Mouse (Mus musculus): ENCODE results near the gene Dlx5.

DNA sequence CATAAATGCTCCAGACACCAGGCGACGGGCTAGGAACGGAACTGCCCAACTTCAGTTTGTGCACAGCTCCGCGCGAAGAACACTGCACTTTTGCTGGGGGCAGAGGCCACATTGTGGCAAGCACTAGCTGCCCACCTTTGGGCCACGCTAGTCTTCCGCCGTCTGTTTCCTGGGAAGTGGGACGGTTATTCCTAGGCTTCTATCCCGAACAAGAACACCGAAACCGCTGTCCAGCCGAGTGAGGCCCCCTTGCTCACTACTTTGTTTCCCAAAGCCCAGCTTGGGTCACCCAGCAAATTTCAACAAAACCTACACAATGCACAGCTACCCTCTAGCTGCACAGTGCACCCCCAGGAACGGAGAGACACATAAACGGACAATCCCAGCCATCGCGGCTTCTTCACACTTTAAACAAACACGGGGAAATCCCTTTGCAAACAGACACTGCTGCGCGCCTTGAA lies 21.9 kb downstream of the Dlx5 start:
- TF ChIP-seq CTCF (conservative IDR thresholded peaks at IDR 0.05; ENCODE audit: insufficient read depth, insufficient read length, low read depth, low read length) = no peak
- no peak for TF ChIP-seq POLR2A (IDR thresholded peaks at IDR 0.05; ENCODE audit: low read depth, low read length)

Data from kidney, adult 2 months (tissue).